Mouse (Mus musculus) midbrain, postnatal 0 days (tissue): ENCODE data around the gene Cep135. TPM values are rescaled to one million over a fixed set of nuclear protein-coding genes. Genes with fewer than 3 reads are reported as not detected.

Experiments
- ATAC-seq: fragments of 200-750 bp; cut with Nextera tagmentation; 2 replicates; pipeline ENCODE4 v1.8.0; 2017; ENCODE audit warnings: moderate number of reproducible peaks, mild to moderate bottlenecking, moderate TSS enrichment, moderate library complexity; ENCODE audit not compliant: low FRiP score
- DNase-seq: peaks from one replicate; pipeline ENCODE4 v3.0.0-alpha.2; 2015; ENCODE audit warnings: low spot score
- H3K27ac ChIP-seq: fragments of 300-500 bp; sonication (generic); 2 replicates; pipeline ENCODE4 v1.5.1; 2014; ENCODE audit warnings: low read depth, mild to moderate bottlenecking, low read length, mixed read lengths
- H3K27me3 ChIP-seq: fragments of 300-500 bp; sonication (generic); 2 replicates; pipeline ENCODE4 v1.6.1; 2014; ENCODE audit warnings: low read length, control low read depth, mixed read lengths; ENCODE audit not compliant: insufficient read depth
- H3K36me3 ChIP-seq: fragments of 300-500 bp; sonication (generic); 2 replicates; pipeline ENCODE4 v1.6.1; 2014; ENCODE audit warnings: low read length, control low read depth, mixed read lengths; ENCODE audit not compliant: insufficient read depth
- H3K4me1 ChIP-seq: fragments of 300-500 bp; sonication (generic); 2 replicates; pipeline ENCODE4 v1.6.1; 2014; ENCODE audit warnings: mild to moderate bottlenecking, control low read depth, antibody characterized with exemption, low read length, mixed read lengths; ENCODE audit not compliant: insufficient read depth
- H3K4me2 ChIP-seq: fragments of 300-500 bp; sonication (generic); 2 replicates; pipeline ENCODE4 v1.6.1; 2014; ENCODE audit warnings: low read depth, mild to moderate bottlenecking, low read length, mixed read lengths; ENCODE audit not compliant: poor library complexity, severe bottlenecking
- H3K4me3 ChIP-seq: fragments of 300-500 bp; sonication (generic); 2 replicates; pipeline ENCODE4 v1.5.1; 2014; ENCODE audit warnings: low read depth, mild to moderate bottlenecking, low read length, moderate library complexity
- H3K9ac ChIP-seq: fragments of 300-500 bp; sonication (generic); replicated peaks from 2 replicates; pipeline ENCODE4 v1.6.1; 2014; ENCODE audit warnings: mild to moderate bottlenecking, low read length, moderate library complexity, mixed read lengths; ENCODE audit not compliant: poor library complexity, severe bottlenecking
- H3K9me3 ChIP-seq: fragments of 300-500 bp; sonication (generic); 2 replicates; pipeline ENCODE4 v1.6.1; 2016; ENCODE audit warnings: low read length, control low read depth
- CTCF ChIP-seq: IDR thresholded peaks from 2 replicates; pipeline ENCODE4 v1.5.1; 2016; ENCODE audit warnings: antibody characterized with exemption, mild to moderate bottlenecking
- WGBS: fragments of 180-500 bp; shearing (Covaris S2); extraction: QIAGEN DNeasy Blood & Tissue Kit; methylation state at CpG from one replicate; pipeline ENCODE4 v1.1.7; 2014; 5-methylcytosine and 5-hydroxymethylcytosine counted together
- polyA plus RNA-seq: library from polyadenylated mRNA; unstranded; fragments of >200 nt; fragmentation: Nextera tagmentation; extraction: Ambion mirVana; gene quantifications from 2 replicates; pipeline ENCODE4 v1.2.1, GENCODE M21; 2015
- total RNA-seq: library from RNA; depleted of rRNA; stranded (reverse); fragments of >200 nt; gene quantifications from 2 replicates; pipeline ENCODE4 v1.2.3, GENCODE M21; 2014

Gene Cep135
- total and polyA plus RNA-seq, 2 experiments from 2014 or later, result 2.5 to 4.0 TPM

- DNase-seq, result no peak
- Histone ChIP-seq H3K4me1 (0 out of 2 replicates have a peak, but pooled peaks cover 4% of the 10 kb centered on the region), H3K4me2 (peak overlapping the region; percentile 82), H3K9ac (no peak overlapping the region), H3K4me3 (peak overlapping the region; percentile 93; the same call in 1 of the 2 replicates), H3K9me3 (no peaks in the 10 kb centered on the region), H3K27me3 (no peaks in the 10 kb centered on the region), H3K36me3 (no peaks in the 10 kb centered on the region), H3K27ac (no peak overlapping the region)
- no peak for ATAC-seq
- TF ChIP-seq CTCF, result no peak
- 69% methylated on average over 8 of the region's 8 CpGs for WGBS
Measured at GRCm38 (mm10) chr5:76659958-76660635, 71.6 kb downstream of the Cep135 start.

GRCm38 (mm10) chr5:76661310-76661709 is 72.8 kb downstream of the Cep135 start:
- H3K4me1 ChIP-seq, result 0 out of 2 replicates have a peak, but pooled peaks cover 7% of the 10 kb centered on the region
- no peak overlapping the region for H3K4me2 ChIP-seq
- H3K27ac ChIP-seq, result no peak overlapping the region
- no peak for DNase-seq
- no peaks in the 10 kb centered on the region for H3K9me3 ChIP-seq
- H3K36me3 ChIP-seq, result no peaks in the 10 kb centered on the region
- H3K27me3 ChIP-seq, result no peaks in the 10 kb centered on the region
- no peak overlapping the region for H3K9ac ChIP-seq
- TF ChIP-seq CTCF, result no peak
- ATAC-seq, result no peak
- no peak overlapping the region for H3K4me3 ChIP-seq
- 90% methylated on average over 4 of the region's 4 CpGs for WGBS

- Histone ChIP-seq H3K27me3 (no peaks in the 10 kb centered on the region), H3K27ac (no peak overlapping the region), H3K36me3 (0 out of 2 replicates have a peak, but pooled peaks cover 2% of the 10 kb centered on the region), H3K4me3 (no peak overlapping the region), H3K9ac (no peak overlapping the region), H3K9me3 (no peaks in the 10 kb centered on the region), H3K4me1 (0 out of 2 replicates have a peak, but pooled peaks cover 4% of the 10 kb centered on the region), H3K4me2 (no peak overlapping the region)
- TF ChIP-seq CTCF, result no peak
- ATAC-seq (no peak), DNase-seq (no peak)
- WGBS, result 64% methylated on average over 7 of the region's 7 CpGs
Measured at GRCm38 (mm10) chr5:76664936-76665335, 76.4 kb downstream of the Cep135 start.

- H3K27ac ChIP-seq, result no peak overlapping the region
- DNase-seq (peak; percentile 57), ATAC-seq (no peak)
- TF ChIP-seq CTCF, result no peak
- H3K27me3 ChIP-seq, result no peaks in the 10 kb centered on the region
- H3K4me1 ChIP-seq, result 0 out of 2 replicates have a peak, but pooled peaks cover 3% of the 10 kb centered on the region
- H3K9ac ChIP-seq, result no peak overlapping the region
- no peaks in the 10 kb centered on the region for H3K9me3 ChIP-seq
- no peak overlapping the region for H3K4me3 ChIP-seq
- no peak overlapping the region for H3K4me2 ChIP-seq
- 0 out of 2 replicates have a peak, but pooled peaks cover 2% of the 10 kb centered on the region for H3K36me3 ChIP-seq
- 8% methylated on average over 7 of the region's 7 CpGs for WGBS
Measured at GRCm38 (mm10) chr5:76665421-76665820, 76.9 kb downstream of the Cep135 start.

- WGBS, result 59% methylated on average over 6 of the region's 6 CpGs
- no peak for ATAC-seq
- no peak for TF ChIP-seq CTCF
- no peak overlapping the region for H3K4me3 ChIP-seq
- H3K36me3 ChIP-seq, result 0 out of 2 replicates have a peak, but pooled peaks cover 2% of the 10 kb centered on the region
- no peak overlapping the region for H3K9ac ChIP-seq
- no peaks in the 10 kb centered on the region for H3K9me3 ChIP-seq
- no peak overlapping the region for H3K27ac ChIP-seq
- H3K4me2 ChIP-seq, result no peak overlapping the region
- no peaks in the 10 kb centered on the region for H3K27me3 ChIP-seq
- H3K4me1 ChIP-seq, result 0 out of 2 replicates have a peak, but pooled peaks cover 3% of the 10 kb centered on the region
- no peak for DNase-seq
Measured at GRCm38 (mm10) chr5:76666026-76666756, 77.7 kb downstream of the Cep135 start.

- no peak for TF ChIP-seq CTCF
- Histone ChIP-seq H3K27me3 (no peaks in the 10 kb centered on the region), H3K4me1 (0 out of 2 replicates have a peak, but pooled peaks cover 3% of the 10 kb centered on the region), H3K4me2 (no peak overlapping the region), H3K9me3 (no peaks in the 10 kb centered on the region), H3K27ac (no peak overlapping the region; the same call in 1 of the 2 replicates), H3K9ac (no peak overlapping the region), H3K4me3 (no peak overlapping the region), H3K36me3 (0 out of 2 replicates have a peak, but pooled peaks cover 2% of the 10 kb centered on the region)
- 49% methylated on average over 5 of the region's 5 CpGs for WGBS
- ATAC-seq, result no peak
- no peak for DNase-seq
Measured at GRCm38 (mm10) chr5:76668118-76668517, 79.6 kb downstream of the Cep135 start.
